Mouse (Mus musculus) layer of hippocampus, adult 18-20 months (tissue): ENCODE data around the gene Abca1. TPM values are rescaled to one million over a fixed set of nuclear protein-coding genes. Genes with fewer than 3 reads are reported as not detected.

Experiments used
- DNase-seq, 2 experiments: peaks; one replicate each; pipeline ENCODE4 v3.0.0; 2022; ENCODE audit warnings: low spot score in 2 of 2
- total RNA-seq, 2 experiments: library from RNA; stranded (reverse); gene quantifications; 2 replicates each; pipeline ENCODE4 v1.2.3; 2021

Abca1 gene
- total RNA-seq, 2 experiments from 2014 or later: 21.4 to 21.7 TPM

GRCm38 (mm10) chr4:53122310-53122709 lies 37.4 kb downstream of the Abca1 start:
- no peak for DNase-seq

DNA sequence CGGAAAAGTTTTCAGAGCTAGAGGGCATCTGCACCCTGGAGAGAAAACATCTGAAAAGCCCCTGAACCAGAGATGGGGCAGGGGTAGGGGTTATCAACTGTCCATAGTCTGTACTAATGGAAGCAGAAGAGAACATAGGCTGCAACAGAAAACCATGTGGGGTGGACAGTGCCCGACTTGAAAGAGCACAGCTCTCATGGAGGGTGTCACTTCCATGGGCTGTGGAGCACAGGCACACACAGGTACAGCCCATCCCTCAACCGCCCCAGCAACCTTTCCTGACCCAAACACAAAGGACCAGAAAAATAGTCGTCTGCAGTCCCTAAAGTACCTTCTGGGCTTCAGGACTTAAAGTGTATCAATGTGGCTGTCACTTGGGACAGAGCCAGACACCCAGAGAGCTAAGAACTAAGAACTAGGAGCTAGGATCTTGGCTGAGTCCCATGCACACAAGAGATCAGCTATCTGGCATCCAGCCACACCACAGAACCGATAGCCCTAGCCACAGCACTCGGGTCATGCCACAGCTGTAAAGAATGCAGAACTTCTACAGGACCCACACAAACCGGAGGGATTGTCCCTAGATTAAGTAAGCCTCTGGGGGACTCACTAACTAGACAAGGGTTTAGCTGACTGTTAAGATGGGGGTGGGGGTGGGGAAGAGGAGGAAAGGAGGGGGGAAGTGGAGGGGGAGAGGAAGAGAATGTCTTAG lies 38.0 kb downstream of the Abca1 start:
- peak in 1 of 2 experiments; percentile 29 for DNase-seq

DNA sequence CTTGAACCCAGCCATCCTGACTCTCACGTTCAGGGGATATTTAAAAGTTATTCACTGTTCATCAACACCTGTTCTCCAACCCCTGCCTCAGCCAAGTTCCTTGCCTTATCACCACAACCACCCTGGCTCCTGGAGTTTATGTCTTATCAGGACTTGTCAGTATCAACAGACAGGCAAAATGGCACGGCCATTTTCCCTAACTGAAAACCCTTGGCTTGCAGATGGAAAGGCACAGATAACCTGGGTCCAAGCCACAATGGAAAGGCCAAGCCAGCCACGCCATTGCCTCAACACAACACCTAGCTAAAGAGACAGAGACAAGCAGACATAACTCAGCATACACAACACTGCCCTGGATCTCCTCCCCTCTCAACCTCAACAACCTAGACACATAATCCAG lies 38.6 kb downstream of the Abca1 start:
- no peak for DNase-seq

GRCm38 (mm10) chr4:53120038-53120685 lies 39.5 kb downstream of the Abca1 start:
- DNase-seq: no peak

- no peak for DNase-seq
Observed at GRCm38 (mm10) chr4:53118643-53119042, 41.1 kb downstream of the Abca1 start.

GRCm38 (mm10) chr4:53117610-53118009 lies 42.1 kb downstream of the Abca1 start:
- DNase-seq: no peak

DNA sequence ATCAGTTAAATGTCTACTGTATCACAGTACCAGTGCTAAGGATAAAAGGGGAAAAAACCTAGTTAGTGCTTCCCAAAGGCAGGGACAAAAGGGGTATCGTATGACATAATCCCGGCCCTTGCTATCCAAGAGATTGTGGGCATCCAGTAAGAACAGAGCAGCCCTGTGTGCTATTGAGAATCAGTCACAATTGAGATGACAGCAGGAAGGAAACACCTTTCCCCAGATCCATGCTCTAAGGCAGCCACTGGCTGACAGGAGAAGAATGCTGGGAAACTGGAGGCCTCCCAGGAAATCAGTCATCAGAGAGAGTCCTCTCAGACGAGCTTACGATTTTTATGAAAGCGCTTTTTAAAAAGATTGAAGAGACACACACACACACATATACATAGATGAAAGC lies 42.6 kb downstream of the Abca1 start:
- no peak for DNase-seq

DNA sequence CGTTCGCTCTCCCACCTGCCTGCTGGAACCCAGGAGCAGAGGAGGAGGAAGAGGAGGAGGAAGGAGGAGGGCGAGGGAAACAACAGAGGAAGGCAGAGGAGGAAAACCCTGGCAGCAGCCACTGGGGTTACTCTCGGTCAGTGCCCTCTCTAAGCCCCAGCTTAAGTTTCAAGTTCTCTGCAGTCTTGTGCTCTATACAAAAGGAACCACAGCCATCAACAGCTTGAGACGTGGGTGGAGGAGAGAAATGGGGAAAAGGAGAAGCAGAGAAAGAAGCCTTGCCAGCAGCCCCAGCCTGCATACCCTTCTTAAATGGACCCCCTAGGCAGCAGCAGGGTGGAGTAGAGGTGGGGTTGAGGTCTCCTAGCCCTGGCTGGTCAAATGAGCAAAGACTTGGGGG lies 43.8 kb downstream of the Abca1 start:
- peak in 1 of 2 experiments; percentile 53 for DNase-seq

DNA sequence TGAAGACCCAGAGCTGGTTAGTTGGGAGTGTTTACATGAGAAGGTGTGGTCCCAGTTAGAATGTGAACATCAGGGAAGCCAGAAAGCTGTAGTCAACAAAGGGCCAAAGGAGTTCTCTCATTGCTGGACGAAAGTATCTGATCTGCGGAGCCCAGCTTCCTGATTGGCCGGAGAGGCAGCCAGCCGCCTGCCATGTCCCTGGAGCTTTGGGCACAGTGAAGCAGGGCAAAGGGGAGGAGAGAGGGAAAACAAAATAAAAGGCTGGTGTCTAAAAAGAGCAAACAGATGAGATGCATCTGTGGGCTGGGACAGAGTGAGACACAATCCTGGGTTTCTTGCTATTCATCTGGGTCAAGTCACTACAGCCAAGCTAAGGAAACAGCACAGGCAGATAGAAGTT lies 44.3 kb downstream of the Abca1 start:
- no peak for DNase-seq

GRCm38 (mm10) chr4:53111919-53112355 lies 47.8 kb downstream of the Abca1 start:
- DNase-seq: no peak

DNA sequence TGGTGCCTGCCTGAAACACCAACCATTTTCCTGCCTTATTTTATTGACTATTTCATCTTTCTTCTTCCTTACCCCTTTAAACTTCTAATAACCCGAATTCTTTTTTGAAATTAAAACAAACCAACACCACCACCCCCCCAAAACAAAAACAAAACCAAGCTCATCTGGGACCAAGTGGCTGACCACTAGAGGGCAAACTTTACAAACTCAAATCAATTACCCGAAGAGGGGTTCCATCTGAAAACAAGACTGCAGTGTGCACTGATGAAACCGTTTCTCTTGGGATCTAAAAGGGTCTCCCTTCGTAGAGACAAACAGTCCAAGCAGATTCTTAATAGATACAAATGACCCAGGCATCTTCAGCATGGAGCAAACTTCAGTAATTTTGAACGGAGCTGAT lies 49.3 kb downstream of the Abca1 start:
- DNase-seq: peak in 1 of 2 experiments; percentile 64

GRCm38 (mm10) chr4:53109381-53109928 lies 50.2 kb downstream of the Abca1 start:
- DNase-seq: no peak

DNA sequence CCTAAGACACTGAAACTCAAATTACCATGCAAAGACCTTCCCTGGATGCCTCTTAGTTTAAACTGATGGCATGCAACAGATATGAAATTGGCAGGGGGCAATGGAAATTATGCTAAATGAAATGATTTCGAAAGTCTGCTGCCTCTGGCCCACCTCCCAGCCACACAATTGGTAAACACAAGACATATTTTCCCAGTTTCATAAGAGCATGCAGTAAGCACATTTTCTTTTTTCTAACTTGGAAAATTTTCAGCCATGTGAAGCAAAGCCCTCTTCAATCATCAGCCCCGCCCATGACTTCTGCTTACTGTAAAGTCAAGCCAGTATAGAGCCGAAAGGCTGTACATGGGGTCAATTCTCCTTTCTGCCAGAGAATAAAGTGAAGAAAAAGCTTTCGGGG lies 51.5 kb downstream of the Abca1 start:
- DNase-seq: peak in 1 of 2 experiments; percentile 42

- no peak for DNase-seq
Observed at GRCm38 (mm10) chr4:53106732-53107131, 53.0 kb downstream of the Abca1 start.

DNA sequence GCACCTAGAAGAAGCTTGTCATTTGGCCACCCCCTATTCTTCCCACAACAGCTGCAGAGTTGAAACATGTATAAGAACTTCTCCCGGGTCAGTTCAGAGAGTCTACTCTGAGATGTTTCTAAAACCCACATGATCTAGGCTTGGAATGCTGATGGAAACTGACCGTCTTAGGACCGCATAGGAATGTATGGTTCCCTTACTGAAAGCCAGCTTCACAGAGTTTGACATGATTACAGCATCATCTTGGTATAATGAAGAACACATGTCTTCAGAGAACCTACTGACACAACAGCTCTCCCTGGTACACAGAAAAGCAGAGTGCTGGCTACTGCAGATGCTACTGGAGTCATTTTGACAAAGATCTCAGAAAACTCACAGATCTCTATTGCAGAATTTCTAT lies 53.6 kb downstream of the Abca1 start:
- DNase-seq: no peak

GRCm38 (mm10) chr4:53104634-53105033 lies 55.1 kb downstream of the Abca1 start:
- DNase-seq: no peak

- DNase-seq: no peak
Observed at GRCm38 (mm10) chr4:53102529-53102928, 57.2 kb downstream of the Abca1 start.

GRCm38 (mm10) chr4:53101306-53101705 lies 58.4 kb downstream of the Abca1 start:
- DNase-seq: no peak

DNA sequence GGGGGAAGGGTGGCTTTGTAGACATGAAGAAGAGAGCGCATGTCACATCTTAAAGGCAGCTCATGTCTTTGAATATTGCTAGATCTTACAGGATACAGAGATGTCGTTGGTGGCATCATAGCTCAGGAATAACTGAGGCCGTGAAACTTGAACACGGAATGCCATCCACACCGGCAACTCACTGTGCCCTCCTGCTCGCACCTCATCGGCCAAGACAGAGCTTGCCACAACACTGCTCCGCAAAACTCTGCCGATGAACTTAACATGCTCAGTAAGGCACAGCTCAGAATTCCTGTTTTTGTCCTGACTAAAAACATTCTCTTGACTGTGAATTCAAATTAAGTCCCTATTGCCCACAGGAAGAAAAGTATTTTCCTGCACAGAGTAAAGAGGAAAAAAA lies 59.2 kb downstream of the Abca1 start:
- DNase-seq: no peak

GRCm38 (mm10) chr4:53094850-53095249 lies 64.8 kb downstream of the Abca1 start:
- DNase-seq: no peak

GRCm38 (mm10) chr4:53094331-53094730 lies 65.4 kb downstream of the Abca1 start:
- no peak for DNase-seq

DNA sequence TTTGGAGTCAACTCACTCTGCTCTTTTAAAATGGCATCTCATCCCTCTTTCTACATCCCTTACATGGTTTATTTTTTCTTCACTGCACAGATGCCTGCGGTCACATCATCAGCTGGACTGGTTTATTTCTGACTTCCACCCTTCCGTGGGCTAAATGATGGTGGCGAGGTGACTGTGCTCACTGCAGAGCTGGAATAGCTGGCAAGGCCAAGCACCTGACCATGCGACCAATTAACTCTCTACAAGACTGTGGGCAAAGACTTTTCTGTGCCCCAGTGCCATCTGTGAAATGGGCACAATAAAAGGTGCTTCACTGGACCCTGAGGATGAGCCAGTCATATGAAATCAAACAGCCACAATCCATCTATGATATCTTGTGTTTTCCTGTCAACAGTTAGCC lies 66.1 kb downstream of the Abca1 start:
- DNase-seq: no peak

DNA sequence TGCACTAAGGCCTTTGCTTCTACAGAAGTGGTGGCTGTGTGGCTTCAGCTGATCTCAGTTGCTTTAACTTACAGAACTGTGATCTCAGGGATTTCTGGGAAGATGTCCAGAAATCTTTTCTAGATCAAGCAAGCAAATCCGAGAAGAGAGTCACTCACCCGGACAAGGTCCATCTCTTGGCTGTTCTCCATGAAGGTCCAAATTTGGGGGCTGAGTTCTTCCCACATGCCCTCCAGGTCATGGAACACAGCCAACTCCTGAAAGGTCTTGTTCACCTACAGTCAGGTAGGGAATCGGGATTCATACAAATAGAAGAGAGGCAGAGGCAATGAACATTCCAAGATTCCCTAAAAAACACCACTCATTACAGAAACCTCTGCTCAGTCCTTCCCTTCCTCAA lies 70.1 kb downstream of the Abca1 start:
- no peak for DNase-seq
